Mouse (Mus musculus) frontal cortex, postnatal 25 days (tissue): Measurements from ENCODE around the gene Tnr.

ENCODE experiments used
- DNase-seq, 2 experiments: peaks; one replicate each; pipeline ENCODE4 v3.0.0; 2022; ENCODE audit warnings: low spot score in 2 of 2

The Tnr gene

DNA sequence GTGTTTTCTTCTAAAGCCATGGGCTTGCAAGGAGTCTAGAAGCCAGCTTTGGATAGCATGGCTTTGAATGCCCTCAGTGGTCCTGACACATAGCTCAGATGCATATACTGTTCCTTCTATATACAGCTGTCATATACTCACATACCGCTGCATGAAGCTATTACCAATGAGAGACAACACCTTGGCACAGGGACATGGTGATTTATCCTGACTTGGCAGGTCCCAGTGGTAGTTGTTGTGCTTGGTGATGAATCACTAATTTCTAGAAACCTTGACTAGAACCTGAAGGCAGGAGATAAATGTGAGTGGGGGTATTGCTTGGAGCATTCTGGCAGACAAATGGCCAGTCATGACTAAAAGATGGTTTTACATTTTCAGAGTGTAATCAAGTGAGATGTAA, 192.7 kb downstream of the Tnr start:
- DNase-seq, result no peak

DNA sequence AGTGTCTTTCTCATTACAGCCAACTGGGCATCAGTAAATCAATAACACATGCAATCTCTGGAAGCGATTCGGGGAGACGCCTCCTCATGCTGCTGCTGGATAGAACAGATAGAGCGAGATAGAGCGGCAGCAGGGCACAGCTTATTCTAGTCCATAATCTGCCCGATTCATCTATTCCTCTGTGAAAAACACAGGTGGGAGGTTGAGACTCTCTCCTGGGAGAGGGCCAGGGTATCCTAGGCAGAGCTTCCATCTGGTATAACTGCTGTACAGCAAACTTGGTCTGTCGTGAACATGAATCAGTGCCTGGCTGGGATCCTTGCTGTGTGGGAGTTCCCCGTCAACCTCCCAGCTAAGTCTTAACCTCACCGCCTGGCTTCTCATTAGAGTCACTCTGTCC, 193.4 kb downstream of the Tnr start:
- DNase-seq, result peak; percentile 32 to 54

DNA sequence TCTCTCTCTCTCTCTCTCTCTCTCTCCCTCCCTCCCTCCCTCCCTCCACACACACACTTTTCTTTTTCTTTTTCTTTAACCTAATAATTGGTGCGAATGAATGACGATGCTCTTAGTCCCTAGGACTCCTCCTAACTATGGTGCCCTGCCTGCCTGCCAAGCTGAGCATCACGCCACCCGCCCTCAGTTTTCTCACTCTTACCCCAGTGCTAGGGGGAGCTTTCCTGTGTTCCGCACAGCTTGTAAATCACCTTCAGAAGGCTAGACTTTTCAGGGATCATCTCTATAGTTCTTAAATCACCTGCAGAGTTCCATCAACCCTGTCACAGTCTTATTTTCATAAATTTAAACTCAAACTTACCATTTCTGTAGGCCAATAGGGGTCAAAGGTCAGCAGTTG, 200.2 kb downstream of the Tnr start:
- no peak for DNase-seq

DNA sequence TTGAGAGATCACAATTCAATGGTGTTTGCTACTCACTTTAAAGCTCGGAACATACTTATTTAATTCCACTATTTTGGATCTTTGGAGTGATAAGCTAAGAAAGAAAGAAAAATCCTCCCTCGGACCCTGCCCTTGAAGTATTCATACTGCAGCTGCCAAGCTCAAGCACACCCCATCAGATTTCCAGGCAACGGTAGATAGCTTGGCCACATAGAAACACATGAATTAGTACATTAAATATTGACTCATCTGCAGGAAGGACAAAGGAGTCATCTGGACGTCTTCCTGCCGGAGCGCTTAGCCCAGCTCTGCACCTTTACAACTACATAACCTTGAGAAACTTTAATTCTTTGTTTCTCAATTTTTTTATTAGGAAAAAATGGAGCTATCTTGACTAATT, 205.7 kb downstream of the Tnr start:
- DNase-seq, result no peak

DNA sequence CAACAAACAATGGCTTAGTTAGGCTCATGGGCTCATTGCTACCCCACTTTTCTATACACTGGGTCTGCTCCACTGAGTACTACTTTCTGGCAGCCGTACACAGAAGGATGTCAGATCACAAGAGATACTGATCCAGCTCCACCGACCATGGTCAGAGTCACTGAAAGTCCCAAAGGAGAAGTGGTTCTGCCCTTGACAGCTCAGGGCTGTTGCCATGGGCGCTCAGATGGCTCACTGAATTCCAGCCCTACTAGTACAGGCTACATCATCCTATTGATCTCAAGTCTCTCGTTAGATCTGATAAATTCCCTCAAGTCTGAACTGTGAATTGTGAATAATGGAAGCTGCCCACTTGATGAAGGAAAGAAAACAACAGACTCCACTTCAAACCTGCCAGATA, 207.3 kb downstream of the Tnr start:
- DNase-seq, result no peak

DNA sequence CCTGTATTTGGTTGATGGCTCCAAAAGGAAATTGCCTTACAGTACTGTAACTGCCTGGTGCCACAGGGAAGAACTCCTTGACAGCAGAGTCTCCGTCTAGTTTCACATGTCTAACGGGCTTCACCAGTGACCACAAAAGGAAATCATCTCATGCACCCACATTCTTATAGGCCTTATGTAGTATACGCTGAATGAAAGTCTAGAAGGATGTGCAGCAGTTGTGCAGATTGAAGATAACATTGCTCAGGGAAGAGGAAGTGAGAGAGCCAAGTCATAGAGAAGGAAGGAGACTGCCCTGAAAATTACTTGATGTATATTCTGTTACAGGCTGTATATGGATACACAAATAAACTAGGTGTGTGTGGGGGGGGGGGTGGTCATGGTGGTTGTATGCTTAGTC, 211.5 kb downstream of the Tnr start:
- no peak for DNase-seq

DNA sequence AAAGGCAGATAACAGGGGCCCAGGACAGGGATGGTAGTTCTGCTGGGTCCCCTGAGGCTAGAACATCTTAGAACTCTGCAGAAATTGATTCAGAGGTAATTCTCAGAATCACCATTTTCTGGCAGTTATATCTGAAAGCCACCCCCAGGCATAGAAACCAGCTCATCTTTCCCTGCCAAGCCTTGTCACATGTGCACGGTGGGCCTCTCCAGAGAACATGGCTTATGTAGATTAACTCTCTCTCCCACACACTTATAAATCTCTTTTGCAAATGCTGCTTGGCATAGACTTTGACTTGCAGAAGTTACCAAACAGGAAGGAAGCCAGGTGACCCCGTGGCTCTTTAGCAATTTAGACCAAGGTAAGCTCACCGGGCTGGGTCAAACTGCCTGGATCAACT, 215.9 kb downstream of the Tnr start:
- no peak for DNase-seq

DNA sequence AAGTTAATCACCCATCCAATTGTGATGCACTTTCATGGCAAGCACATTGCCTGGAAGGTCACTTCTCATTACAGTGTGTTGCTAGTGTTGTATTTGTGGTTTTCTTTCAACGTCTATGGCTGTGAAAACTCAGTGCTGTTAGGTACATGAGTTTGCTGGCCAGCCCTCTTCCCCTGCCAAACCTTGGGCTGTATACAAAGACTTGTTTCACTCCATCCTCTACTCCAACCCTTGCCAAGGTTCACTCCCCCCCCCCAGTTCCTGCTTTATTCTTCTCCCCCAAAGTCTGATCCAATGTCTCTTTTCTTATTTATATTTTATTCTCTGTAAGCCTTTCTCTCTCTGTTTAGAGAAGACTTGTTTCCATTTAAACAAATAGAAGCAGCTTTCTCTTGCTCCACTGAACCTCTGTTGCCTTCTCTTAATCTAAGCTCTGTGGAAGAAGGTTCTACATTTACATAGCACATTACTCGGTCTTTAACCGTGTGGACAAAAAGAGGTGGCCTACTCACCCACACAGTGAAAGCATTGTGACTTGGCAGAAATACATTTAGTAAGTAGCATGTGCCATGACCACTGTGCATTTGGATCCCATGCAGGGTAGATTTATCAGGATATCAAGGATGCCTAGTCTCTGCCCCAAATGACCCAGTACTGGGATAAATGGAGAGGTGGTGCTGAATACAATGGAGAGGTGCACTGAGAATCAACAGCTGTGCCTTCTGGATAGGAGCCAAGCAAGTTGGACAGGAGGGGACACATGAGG, 217.9 kb downstream of the Tnr start:
- no peak for DNase-seq

DNA sequence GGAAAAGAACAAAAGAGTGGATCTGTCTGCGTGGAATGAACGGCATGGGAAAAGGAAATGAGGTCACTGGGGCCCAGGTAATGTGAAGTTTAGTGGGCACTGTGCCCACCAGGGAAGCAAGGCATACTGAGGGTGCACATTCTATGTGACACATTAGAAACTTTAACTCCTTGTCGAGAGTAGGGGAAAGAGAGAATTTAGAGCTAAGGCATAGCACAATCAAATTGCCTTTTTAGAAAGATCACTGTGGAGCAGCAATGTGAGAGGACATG, 218.4 kb downstream of the Tnr start:
- DNase-seq, result no peak

DNA sequence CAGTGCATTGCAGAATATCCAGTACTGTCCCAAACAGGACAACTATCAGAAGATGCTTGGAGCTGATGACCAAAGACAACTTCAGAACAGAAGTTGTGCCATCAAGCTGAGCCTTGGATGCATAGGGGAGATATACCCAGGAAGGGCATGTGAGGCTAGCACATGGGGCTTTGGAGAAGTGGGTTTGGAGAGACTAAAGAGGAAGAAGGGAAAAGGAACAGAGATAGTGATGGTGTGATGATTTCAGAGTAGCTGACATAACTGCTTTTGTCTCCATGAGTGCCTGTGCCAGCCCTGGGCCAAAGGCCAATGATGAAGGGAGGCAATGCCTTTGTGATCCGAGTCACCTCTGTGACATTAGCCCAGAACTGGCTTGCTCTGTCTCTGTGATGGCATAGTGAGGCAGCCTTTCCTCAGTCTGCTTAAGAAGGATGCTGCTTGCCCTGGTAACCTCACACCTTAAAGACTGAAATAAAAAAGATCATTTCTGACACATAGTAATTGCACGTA, 220.2 kb downstream of the Tnr start:
- DNase-seq, result no peak

DNA sequence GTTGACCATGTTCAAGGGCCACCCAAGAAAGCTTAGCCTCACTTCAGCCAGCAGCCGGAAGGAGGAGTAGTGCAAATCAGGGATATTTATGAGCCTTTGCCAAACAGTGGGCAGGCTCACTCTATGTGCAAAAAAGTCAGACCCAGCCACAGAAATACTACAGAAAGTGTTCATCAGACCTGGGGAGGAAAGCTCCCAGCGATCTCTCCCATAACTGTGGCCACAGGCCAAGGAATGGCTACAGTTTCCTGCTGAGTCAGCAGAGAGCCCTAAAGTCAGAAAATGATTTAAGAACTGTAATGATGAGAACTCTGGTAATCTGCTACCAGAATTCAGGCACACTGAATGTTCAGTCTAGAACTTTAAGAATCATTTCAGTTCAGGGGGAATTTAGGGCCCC, 221.7 kb downstream of the Tnr start:
- DNase-seq, result no peak

DNA sequence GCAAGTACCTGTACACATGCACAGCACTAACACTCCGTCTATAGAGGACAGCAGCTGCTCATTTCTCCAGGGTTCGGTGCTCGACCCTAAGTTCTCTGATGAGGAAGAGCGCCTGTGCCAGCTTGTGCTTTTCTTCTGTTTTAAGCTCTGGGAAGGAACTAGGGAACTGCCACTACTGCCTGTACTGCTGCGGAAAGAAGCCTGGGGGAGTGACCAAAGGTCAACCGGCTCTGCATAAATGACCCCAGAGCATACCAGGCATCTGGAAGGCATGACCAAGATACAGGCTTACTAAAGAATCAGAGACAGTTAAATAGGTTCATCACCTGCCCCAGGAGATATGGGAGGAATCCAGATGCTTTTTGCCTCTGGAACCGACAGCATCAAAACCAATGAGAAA, 224.4 kb downstream of the Tnr start:
- no peak for DNase-seq

DNA sequence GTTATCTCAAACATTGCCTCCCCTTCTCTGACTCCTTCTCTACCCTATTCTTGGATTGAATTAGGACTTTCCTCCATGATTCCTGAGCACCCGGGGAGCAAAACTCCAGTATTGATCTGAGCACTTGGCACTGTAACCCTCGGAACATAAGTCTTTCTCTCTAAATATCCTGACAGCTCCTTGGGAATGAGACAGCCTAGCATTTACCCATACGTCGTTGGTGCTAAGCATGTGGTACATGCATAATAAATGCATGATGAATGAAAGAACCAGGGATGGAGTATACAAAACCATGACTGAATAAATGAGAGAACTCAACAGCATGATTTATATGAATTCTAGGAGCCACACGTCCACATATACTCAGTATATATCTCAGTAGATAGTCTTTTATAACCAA, 226.8 kb downstream of the Tnr start:
- no peak for DNase-seq

DNA sequence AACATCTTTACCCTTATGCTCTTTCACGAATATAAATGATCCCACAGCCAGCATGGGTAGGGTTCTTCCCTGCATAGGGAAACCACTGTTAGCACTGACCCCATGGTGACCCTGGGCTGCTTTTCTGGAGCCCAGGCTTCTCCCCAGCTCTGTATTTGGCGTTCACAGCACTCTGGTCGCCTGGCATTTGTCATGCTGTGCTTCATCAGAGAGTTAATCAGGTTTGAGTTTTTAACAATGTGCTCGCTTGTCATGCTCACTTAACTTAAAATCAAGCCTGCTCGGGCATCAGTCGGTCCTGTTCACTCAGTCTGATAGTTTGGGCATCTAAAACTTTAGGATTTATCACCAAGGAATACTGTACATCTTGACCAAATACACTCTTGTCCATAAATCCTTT, 227.3 kb downstream of the Tnr start:
- no peak for DNase-seq

DNA sequence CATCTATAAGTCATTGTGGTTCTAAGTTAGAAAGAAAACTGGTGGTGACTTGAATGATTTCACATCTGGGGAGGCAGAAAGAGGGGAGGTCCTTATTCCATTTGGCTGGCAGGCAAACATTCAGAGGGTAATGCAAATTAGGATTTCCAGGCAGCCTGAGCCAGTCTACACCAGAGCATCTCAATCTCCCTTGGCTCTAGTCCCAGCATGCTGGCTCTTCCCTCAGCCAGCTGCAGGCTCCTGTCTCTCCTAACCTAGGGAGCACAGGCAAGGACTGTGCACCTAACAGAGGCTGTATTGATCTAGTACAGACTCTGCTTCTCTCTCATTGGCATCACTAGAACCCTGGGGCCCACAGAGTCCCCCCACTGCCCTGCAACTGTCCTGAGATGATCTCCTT, 237.4 kb downstream of the Tnr start:
- DNase-seq, result no peak

DNA sequence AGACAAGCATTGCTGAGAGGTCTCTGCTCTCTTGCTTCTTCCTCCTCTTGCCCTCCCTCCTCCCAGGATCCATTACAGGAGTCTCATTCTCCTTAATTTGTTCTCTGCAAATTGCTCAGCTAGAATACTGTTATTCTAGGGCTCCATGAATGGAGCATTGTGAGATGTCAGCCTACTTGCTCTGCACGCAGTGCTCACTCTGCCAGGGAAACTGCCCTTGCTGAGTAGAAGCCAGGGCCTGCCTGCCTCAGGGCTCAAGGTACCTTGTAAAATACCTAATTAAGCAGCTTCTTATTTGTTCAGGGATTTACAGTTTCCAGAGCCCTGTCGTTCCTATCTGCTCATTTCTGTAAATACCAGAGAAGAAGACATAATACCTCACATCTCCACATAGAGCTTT, 240.3 kb downstream of the Tnr start:
- no peak for DNase-seq

DNA sequence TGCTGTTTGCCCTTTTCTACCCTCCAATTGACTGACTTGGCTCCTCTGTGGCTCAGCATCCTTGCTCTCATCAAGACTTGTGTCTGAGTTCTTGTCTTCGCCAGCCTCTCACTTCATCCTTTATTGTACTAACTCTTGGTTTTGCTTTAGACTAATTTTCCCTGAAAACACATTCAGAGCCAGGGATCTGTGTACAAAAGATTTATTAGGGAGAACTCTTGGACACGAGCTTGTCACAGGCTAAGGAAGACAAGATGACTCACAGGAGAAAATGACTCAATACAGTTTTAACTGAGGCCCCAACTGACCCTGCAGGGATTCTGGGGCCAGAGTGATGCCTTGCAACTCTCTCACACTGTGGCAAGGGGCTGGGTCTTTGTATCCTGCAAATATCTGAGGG, 241.3 kb downstream of the Tnr start:
- DNase-seq, result no peak

DNA sequence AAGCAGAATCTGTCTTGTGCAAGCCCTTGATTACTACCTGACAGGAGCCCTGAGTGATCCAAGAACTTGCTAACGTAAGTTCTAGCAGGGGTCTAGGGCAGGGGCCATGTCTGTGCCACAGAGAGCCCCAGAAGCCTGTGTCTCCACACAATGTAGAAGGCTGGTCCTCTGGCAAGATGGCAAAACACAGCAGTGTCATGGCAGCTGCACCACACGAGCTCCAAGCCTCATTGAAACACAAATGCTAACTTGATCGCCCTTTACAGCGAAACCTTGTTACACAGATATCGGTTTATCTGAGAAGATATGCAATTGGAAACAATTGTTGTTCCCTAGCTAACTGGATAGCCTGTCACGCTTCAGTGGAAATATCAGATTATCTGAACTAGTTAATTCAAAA, 246.4 kb downstream of the Tnr start:
- DNase-seq, result no peak

DNA sequence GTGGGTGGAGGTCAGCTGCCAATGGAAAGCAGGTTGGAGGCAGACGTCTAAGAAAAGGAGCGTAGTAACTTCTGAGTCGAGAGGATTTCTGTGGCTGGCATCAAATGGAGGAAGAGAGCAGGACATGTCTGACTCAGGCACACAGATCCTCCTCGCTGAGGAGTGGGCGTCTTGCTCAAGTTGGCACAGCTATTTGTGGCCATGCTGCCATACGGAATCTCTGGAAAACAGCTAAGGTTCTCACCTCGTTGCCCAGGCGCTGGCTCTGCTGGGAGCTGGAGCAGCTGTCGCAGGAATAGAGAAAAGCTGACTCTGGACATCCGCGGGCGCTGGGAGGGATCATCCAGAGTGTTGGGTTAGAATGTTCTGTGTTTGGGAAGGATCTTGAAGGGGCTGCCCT, 250.1 kb downstream of the Tnr start:
- DNase-seq, result peak; percentile 49 to 52

DNA sequence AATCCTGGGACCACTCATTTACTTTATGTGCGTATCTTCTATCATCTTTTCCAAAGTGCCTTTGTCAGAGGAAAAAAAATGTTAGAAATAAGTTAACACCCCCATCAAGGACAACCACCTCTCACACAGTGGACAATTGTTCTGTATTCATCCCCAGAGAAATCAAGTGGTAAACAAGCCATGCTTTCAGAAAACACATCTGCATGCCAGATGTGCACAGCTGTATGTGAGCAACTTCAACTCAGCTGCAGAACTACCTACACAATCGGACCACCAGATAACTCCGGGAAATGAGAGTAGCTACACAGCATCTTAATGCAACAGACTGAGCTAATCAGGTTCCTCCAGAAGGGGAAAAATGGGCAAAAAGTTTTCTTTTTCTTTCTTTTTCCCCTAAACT, 251.6 kb downstream of the Tnr start:
- no peak for DNase-seq

DNA sequence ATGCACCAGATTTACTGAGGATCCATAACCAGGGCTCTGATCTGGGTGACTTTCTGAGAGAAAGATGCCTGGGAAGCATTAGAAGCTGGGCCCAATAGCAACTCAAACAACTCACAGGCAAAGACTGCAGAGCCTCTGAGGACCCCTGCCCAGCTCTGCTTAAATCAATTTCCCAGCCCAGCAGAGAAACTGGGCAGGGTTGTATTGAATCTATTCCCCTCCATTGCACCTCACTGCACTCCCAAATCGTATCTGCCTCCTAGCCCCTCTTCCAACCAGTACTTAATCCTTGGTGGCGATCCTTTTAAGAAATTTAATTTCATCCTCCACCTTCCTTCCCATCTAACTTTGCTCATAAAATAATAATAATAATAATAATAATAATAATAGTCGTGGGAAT, 253.5 kb downstream of the Tnr start:
- DNase-seq, result no peak

DNA sequence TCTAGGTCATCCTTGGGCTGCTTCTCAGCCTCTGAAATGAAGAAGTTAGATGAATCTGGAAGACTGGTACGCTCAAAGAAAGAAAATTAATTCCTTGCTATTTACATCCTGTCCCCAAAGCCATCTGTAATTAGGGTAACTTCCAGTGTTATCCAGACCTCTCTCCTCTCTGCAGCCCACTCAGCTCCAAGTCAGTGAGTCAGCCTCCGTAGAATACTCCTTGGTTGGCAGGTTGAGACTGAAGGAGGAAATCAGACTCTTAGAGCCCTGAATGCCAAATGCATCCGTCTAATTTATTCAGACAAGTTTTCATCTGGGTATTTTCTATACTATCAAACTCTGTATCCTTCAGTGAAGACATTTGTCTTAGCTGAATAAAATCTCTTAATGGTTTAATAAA, 255.9 kb downstream of the Tnr start:
- no peak for DNase-seq

DNA sequence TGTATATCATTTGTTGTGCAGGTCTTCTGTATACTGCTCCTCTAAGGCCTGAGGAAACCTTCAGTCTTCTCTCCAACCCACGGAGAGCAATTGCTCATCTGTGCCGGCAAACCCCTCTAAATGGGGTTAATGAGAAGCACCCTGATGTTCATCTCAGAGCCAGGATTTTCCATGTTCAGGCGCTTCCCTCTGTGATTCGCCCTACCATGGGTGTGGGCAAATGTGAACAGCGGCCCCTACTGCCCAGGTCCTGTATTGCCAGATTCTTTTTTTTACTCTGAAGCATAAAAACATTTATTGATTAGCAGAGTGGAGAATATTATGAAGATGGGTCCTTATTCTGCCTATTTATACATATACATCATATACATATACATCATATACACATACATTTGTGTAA, 260.3 kb downstream of the Tnr start:
- peak; percentile 35 to 36 for DNase-seq

DNA sequence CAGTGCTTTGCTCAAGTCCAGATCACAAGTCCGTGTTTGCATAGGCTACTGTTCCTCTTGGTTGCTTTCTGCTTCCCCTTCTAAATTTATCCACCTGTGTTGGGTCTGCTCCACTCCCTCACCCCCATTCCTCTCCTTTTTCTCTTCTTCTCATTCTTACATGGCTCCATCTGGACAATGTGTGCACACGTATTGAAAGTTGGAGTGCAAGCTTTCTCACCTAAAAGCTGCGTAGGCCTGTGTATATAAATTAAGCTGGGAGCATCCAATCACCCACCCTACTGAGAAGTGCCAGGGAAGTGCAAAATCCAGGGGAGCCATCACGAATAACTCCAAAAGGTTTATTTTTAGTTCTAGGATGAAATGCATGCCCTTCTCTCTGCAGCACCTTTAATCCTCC, 264.7 kb downstream of the Tnr start:
- DNase-seq, result no peak

DNA sequence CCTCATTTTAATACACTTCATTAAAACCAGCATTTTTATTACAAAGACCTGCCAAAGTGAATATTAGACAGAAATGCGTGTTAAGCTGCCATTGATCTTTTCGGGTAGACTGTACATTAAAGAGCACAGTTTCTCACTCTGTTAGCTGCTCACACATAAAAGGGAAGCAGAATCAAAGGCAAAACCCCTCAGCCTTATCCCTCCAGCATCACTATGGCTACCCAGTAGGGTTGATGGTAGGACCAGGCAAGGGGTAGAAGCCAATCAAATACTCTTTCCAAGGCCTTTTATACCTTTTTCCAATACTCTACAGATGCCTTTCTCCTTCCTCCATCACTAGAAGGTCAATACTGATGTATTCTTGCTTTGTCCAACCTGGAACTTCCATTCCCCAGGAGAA, 269.0 kb downstream of the Tnr start:
- DNase-seq, result no peak
